Mouse (Mus musculus) forebrain, postnatal 0 days (tissue): Measurements from ENCODE around the gene Slco1c1. TPM values are rescaled to one million over a fixed set of nuclear protein-coding genes. Genes with fewer than 3 reads are reported as not detected.

Experiments
- ATAC-seq: fragments of 200-750 bp; cut with Nextera tagmentation; 2 replicates; pipeline ENCODE4 v1.8.0; 2017; ENCODE audit warnings: mild to moderate bottlenecking, moderate library complexity
- DNase-seq: peaks from one replicate; pipeline ENCODE4 v3.0.0-alpha.2; 2015
- H3K27ac ChIP-seq: fragments of 300-500 bp; sonication (generic); 2 replicates; pipeline ENCODE4 v1.5.1; 2014; ENCODE audit warnings: low read depth, mild to moderate bottlenecking, antibody characterized with exemption, low read length, moderate library complexity, mixed read lengths
- H3K27me3 ChIP-seq: fragments of 300-500 bp; sonication (generic); 2 replicates; pipeline ENCODE4 v1.6.1; 2014; ENCODE audit warnings: mild to moderate bottlenecking, low read length, mixed read lengths; ENCODE audit not compliant: insufficient read depth
- H3K36me3 ChIP-seq: fragments of 300-500 bp; sonication (generic); 2 replicates; pipeline ENCODE4 v1.6.1; 2014; ENCODE audit warnings: mild to moderate bottlenecking, moderate library complexity; ENCODE audit not compliant: insufficient read depth
- H3K4me1 ChIP-seq: fragments of 300-500 bp; sonication (generic); 2 replicates; pipeline ENCODE4 v1.6.1; 2014; ENCODE audit warnings: antibody characterized with exemption; ENCODE audit not compliant: insufficient read depth
- H3K4me2 ChIP-seq: fragments of 300-500 bp; sonication (generic); 2 replicates; pipeline ENCODE4 v1.6.1; 2014; ENCODE audit warnings: low read depth, mild to moderate bottlenecking, moderate library complexity
- H3K4me3 ChIP-seq: fragments of 300-500 bp; sonication (generic); 2 replicates; pipeline ENCODE4 v1.5.1; 2014; ENCODE audit warnings: low read depth, low read length, mixed read lengths
- H3K9ac ChIP-seq: fragments of 300-500 bp; sonication (generic); 2 replicates; pipeline ENCODE4 v1.6.1; 2014; ENCODE audit warnings: mild to moderate bottlenecking
- H3K9me3 ChIP-seq: fragments of 300-500 bp; sonication (generic); 2 replicates; pipeline ENCODE4 v1.6.1; 2016; ENCODE audit warnings: low read length
- CTCF ChIP-seq: sonication (generic); IDR thresholded peaks from 2 replicates; pipeline ENCODE4 v1.5.1; 2016; ENCODE audit warnings: antibody characterized with exemption, control low read depth, low read depth
- WGBS: fragments of 180-500 bp; shearing (Covaris S2); extraction: QIAGEN DNeasy Blood & Tissue Kit; methylation state at CpG from one replicate; pipeline ENCODE4 v1.1.7; 2014; 5-methylcytosine and 5-hydroxymethylcytosine counted together
- polyA plus RNA-seq: library from polyadenylated mRNA; unstranded; fragments of >200 nt; fragmentation: Nextera tagmentation; extraction: Ambion mirVana; gene quantifications from 2 replicates; pipeline ENCODE4 v1.2.1, GENCODE M21; 2015
- total RNA-seq: library from RNA; depleted of rRNA; stranded (reverse); fragments of >200 nt; gene quantifications from 2 replicates; pipeline ENCODE4 v1.2.3, GENCODE M21; 2014

Slco1c1 gene
- total and polyA plus RNA-seq, 2 experiments from 2014 or later: 33.8 to 35.7 TPM

DNA sequence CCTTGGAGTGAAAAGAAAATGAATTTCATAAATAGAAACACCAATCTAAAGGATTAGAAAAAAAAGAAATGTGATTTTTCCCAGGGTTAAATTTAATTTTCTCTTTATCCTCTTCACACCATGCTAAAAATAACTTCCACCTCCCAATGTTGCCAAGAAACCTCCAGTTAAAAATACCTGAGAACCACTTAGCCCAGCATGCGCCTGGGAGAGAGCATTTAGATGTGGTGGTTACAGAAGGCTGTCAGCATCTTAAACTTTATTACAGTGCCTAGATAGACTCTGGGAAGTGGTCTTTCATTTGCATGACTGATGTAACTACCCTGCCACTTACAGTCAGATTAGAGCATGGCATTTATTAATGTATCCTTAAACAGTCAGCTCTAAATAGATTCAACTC is 17.0 kb downstream of the Slco1c1 start:
- Histone ChIP-seq H3K27ac (no peak overlapping the region), H3K4me1 (no peaks in the 10 kb centered on the region), H3K4me3 (no peak overlapping the region), H3K4me2 (no peak overlapping the region), H3K9me3 (no peaks in the 10 kb centered on the region), H3K9ac (no peak overlapping the region), H3K27me3 (no peaks in the 10 kb centered on the region), H3K36me3 (no peaks in the 10 kb centered on the region)
- no peak for DNase-seq
- TF ChIP-seq CTCF: no peak
- WGBS: 57% methylated on average over 1 of the region's 1 CpGs
- ATAC-seq: no peak; the same call in 1 of the 2 replicates

- no peak overlapping the region for H3K27ac ChIP-seq
- H3K4me3 ChIP-seq: no peak overlapping the region
- 94% methylated on average over 7 of the region's 7 CpGs for WGBS
- no peaks in the 10 kb centered on the region for H3K9me3 ChIP-seq
- TF ChIP-seq CTCF: no peak
- no peak for ATAC-seq
- DNase-seq: no peak
- H3K36me3 ChIP-seq: no peaks in the 10 kb centered on the region
- H3K4me2 ChIP-seq: no peak overlapping the region
- no peak overlapping the region for H3K9ac ChIP-seq
- no peaks in the 10 kb centered on the region for H3K4me1 ChIP-seq
- no peaks in the 10 kb centered on the region for H3K27me3 ChIP-seq
Observed at GRCm38 (mm10) chr6:141543344-141543743, 19.2 kb downstream of the Slco1c1 start.

GRCm38 (mm10) chr6:141558118-141558517 is 34.0 kb downstream of the Slco1c1 start:
- DNase-seq (no peak), ATAC-seq (no peak)
- Histone ChIP-seq H3K4me3 (no peak overlapping the region), H3K4me1 (no peaks in the 10 kb centered on the region), H3K27ac (no peak overlapping the region), H3K9me3 (no peaks in the 10 kb centered on the region), H3K36me3 (no peaks in the 10 kb centered on the region), H3K27me3 (no peaks in the 10 kb centered on the region), H3K9ac (no peak overlapping the region), H3K4me2 (no peak overlapping the region)
- 88% methylated on average over 1 of the region's 1 CpGs for WGBS
- TF ChIP-seq CTCF: no peak

DNA sequence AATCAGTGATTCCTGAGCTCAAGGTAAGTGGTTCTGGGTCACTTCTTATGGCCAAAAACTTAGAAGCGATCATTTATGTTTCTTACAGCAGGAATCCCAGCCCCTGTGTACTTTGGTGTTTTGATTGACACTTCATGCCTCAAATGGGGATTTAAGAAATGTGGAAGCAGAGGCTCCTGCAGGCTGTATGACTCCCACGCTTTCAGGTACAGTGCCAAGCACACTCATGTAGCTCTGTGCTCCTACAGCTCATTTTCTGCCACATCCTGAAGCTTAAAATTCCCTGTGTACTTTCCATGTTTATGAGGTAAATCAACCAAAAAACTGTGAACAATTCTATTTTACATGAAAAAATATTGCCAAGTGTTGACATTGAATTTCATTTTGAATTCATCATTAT is 43.2 kb downstream of the Slco1c1 start:
- H3K36me3 ChIP-seq: no peaks in the 10 kb centered on the region
- 52% methylated on average over 2 of the region's 2 CpGs for WGBS
- ATAC-seq (no peak), DNase-seq (no peak)
- TF ChIP-seq CTCF: no peak
- no peak overlapping the region for H3K4me2 ChIP-seq
- H3K4me3 ChIP-seq: no peak overlapping the region
- no peaks in the 10 kb centered on the region for H3K4me1 ChIP-seq
- no peak overlapping the region for H3K27ac ChIP-seq
- H3K9ac ChIP-seq: no peak overlapping the region
- H3K27me3 ChIP-seq: no peaks in the 10 kb centered on the region
- no peaks in the 10 kb centered on the region for H3K9me3 ChIP-seq

GRCm38 (mm10) chr6:141567852-141568558 is 43.8 kb downstream of the Slco1c1 start:
- Histone ChIP-seq H3K4me3 (no peak overlapping the region), H3K9ac (no peak overlapping the region), H3K9me3 (no peaks in the 10 kb centered on the region), H3K27ac (no peak overlapping the region), H3K27me3 (no peaks in the 10 kb centered on the region), H3K36me3 (no peaks in the 10 kb centered on the region), H3K4me2 (peak overlapping the region; percentile 10; the same call in 1 of the 2 replicates), H3K4me1 (no peaks in the 10 kb centered on the region)
- no peak for TF ChIP-seq CTCF
- 12% methylated on average over 10 of the region's 10 CpGs for WGBS
- DNase-seq (peak; percentile 70), ATAC-seq (peak; percentile 84)

- H3K4me3 ChIP-seq: no peak overlapping the region
- 14% methylated on average over 3 of the region's 3 CpGs for WGBS
- peak overlapping the region; percentile 10; the same call in 1 of the 2 replicates for H3K4me2 ChIP-seq
- no peak for TF ChIP-seq CTCF
- H3K36me3 ChIP-seq: no peaks in the 10 kb centered on the region
- no peak overlapping the region for H3K9ac ChIP-seq
- H3K27ac ChIP-seq: peak overlapping the region; percentile 45; the same call in 1 of the 2 replicates
- H3K9me3 ChIP-seq: no peaks in the 10 kb centered on the region
- ATAC-seq (peak; percentile 71), DNase-seq (peak; percentile 55)
- H3K4me1 ChIP-seq: no peaks in the 10 kb centered on the region
- H3K27me3 ChIP-seq: no peaks in the 10 kb centered on the region
Observed at GRCm38 (mm10) chr6:141568559-141568946, 44.4 kb downstream of the Slco1c1 start.

DNA sequence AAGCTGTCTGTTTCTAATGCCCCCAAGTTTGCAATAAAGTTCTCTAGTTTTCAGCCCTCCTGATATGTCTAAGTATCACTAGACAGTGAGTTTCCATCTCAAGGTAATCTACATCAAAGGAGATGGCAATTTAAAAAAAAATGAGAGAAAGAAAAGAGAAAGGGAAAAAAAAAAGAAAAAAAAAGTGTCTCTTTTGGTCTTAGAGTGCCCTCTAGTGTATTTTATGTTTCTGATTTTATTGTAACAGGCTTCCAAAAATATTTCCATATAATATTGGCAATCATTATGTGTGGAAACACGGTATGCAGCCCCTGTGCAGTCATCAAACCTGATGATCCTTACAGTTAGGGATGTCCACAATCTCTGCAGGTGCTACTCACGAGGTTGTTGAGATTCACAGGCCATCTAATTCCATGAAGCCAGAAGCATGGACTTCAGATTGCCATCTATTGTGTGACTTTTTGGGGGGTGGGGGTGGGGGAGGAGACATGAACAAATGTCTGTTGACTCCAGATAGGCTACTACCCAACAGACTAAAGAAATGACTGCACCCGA is 52.6 kb downstream of the Slco1c1 start:
- H3K4me2 ChIP-seq: no peak overlapping the region
- no peaks in the 10 kb centered on the region for H3K4me1 ChIP-seq
- TF ChIP-seq CTCF: peak; percentile 55
- DNase-seq (peak; percentile 66), ATAC-seq (no peak; the same call in 1 of the 2 replicates)
- no peaks in the 10 kb centered on the region for H3K9me3 ChIP-seq
- no peaks in the 10 kb centered on the region for H3K36me3 ChIP-seq
- H3K9ac ChIP-seq: no peak overlapping the region
- no peaks in the 10 kb centered on the region for H3K27me3 ChIP-seq
- 17% methylated on average over 3 of the region's 3 CpGs for WGBS
- no peak overlapping the region for H3K27ac ChIP-seq
- no peak overlapping the region for H3K4me3 ChIP-seq
